Mouse (Mus musculus) right cerebral cortex, postnatal 14 days (tissue): Measurements from ENCODE around the gene Gm884.
A peak's percentile ranks its signal among the peaks of the same experiment; 100 is the strongest.

ENCODE experiments used
- DNase-seq: peaks from one replicate; pipeline ENCODE4 v3.0.0; 2022

Gene Gm884

DNA sequence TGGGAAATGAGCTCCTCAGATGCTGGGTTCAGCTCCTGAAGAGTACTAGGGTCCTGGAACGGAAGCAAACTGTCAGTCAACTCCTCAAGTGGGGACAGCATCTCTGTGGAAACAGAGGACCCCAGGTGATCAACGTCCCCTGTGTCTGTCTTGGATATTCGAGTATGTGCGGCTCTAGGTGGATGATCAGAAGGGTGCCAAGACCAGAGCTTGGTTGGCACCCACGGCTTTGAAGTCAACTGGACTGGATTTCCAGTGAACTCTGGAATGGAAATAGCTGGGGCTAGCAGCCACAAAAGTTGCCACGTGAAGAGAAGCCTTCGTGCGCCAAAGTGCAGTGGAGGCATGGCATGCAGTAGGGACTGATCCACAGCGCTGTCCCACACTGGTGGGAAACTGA lies at the start of gene Gm884:
Gene Gm884 (minus strand): TSS at position 101 of the 400 bp plus-strand sequence.
- no peak for DNase-seq

DNA sequence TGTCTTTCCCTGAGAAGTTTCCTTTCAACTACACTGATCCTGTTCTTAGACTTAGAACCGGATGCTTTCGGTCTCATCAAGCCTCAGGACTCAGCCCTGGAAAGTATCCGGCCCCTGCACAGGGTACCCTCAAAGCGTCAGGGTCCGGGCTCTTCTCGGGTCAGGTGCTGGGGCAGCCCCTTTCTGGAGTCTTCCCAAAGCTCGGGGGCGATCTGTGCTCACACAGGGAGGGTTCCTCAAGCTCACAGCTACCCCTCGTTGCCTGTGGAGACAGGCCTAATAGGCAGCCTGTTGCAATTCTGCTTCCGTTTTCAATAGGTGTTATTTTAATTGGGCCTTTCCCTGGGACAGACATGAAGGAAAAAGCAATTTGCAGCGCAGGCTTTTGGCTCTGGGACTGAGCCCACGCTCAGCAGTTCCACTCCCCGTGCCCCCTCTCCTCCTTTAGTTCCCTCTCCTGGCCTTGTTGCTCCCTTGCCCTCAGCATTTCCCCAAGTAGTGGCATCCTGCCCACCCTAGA lies 46.0 kb upstream of the Gm884 start:
- no peak for DNase-seq

DNA sequence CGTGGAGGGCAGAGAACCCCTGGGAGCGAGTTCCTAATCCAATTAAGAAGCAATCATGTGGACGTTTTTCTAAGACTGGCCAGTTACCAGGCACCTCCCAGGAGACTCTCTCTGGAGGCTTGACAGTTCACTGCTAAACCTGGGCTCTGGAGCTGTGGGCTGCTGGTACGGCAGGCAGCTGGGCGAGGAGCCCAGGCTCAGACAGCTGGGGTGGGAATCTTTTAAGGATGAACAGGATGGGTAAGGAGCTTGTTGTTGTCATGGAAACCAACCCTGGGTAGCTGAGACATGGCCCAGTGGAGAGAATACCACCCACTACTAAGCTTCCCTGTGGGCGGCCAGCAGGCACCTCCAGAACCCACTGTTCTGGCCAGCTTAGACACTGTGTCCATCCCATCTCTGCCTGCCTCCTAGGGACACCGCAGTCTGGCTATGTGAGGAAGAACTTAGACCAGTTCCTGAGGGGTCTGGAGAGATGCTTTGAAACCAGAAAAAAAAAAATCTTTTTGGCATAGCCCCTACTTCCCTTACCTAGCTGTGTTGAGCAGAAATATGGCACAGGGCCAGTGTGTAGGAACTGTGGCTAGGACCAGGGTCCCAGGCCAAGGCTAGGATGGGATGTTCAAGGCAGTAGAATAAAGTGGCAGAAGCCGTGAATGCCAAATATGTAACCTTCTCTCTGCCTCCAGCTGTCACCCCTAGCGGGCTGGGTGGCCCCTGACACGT lies 45.4 kb upstream of the Gm884 start:
- peak; percentile 77 for DNase-seq

DNA sequence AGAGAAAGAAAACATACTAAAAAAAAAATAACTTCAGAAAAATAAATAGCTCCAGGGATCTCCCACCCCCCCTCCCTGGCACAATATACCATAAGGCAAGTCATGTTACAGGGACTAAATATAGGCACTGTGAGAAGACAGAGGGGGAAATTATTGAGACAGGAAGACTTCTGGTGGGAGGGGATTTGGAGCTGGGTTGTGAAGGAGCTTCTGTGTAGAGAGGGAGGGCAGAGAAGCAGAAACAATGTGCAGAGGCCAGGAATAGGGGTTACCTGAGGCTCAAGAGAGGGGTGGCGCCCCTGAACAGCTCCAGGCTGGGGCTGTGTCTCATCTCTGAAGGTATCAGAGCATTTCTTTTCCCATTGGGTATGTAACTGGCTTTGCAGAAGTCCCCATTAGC lies 44.8 kb upstream of the Gm884 start:
- DNase-seq: no peak

DNA sequence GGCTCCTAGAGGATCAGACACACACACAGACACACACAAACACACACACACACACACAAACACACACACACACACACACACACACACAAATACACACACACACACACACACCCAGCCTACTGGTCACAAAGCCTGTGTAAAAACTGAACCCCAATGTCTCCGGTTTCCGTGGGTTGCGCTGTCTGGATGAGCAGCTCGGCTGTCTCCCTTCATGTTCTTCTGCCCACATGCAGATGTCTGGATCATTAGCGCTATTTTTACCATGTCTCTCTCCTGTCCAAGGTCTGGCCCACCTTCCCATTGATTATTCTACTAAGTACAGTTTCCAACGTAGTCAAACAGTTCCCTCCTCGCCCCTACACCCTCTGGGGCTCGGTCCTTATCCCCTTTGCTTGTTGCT lies 42.2 kb upstream of the Gm884 start:
- DNase-seq: no peak

DNA sequence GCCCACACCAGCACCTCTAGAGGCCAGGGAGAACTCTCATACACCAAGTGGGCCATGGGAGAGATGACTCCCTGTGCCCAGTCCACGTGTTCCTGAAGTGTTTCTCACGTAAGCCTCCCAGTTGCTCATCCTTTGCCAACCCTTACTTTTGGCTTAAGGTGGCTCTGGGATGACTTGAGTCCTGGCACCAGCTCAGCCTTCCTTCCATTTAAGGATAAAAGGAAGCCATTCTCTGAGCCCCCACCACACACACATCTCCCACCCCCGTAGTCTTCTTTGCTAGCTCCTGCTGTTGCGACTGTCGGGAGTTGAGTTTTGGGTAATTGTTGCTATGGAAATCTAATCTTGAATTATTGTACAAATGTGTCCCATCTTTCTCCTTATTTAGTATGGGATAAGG lies 41.6 kb upstream of the Gm884 start:
- peak; percentile 83 for DNase-seq

DNA sequence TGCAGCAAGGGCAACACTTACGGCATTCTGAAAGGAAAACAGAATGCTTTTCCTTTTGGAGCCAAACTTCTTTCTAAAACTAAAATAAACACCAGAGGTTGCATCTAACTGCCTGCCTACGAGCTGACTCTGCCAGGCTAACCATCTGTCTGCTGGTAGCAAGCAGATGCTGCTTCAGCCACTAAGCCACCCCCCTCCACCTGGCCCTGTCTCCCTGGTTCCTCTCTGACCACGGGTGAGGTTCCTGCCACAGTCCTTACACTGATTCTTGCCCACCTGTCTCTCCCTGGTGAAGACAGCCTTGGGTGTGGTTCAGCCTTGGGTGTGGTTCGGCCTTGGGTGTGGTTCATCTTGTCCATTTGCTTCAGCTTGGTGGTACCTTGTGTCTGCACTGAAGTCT lies 40.9 kb upstream of the Gm884 start:
- DNase-seq: peak; percentile 38

DNA sequence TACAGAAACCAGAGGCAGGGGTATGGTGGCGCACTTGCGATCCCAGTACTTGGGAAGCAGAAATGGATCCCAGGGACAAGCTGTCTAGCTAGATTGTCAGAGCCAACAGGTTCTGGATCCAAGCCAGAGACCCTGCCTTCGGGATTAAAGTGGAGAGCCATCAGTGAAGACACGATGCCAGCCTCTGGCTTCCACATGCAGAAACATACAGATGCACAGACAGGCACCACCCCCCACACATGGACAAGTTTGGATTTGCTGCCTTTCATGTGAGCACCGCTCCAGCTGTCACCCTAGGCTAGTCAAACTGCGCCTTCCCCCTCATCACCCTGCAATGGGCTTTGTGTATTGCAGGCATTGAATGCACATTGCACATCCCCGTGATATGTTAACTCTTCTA lies 37.2 kb upstream of the Gm884 start:
- no peak for DNase-seq

DNA sequence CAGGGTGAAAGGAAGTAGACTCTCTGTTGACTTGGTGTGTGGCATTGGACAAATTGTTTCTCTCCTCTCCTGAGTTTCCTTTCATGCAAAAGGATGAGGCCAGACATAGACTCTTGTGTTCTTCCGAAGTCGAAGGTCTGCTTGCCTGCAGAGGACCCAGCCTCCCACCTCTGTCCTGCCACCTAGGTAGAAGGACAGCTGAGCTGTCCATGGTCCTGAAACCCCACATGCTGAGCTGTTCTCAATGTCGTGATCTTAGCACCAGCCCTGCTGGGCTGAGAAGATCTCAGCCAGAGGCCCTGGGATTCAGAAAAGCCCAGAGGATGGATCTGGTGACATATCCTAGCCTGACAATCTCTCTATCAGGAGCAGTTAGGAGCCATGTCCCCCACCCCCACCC lies 35.6 kb upstream of the Gm884 start:
- DNase-seq: no peak

DNA sequence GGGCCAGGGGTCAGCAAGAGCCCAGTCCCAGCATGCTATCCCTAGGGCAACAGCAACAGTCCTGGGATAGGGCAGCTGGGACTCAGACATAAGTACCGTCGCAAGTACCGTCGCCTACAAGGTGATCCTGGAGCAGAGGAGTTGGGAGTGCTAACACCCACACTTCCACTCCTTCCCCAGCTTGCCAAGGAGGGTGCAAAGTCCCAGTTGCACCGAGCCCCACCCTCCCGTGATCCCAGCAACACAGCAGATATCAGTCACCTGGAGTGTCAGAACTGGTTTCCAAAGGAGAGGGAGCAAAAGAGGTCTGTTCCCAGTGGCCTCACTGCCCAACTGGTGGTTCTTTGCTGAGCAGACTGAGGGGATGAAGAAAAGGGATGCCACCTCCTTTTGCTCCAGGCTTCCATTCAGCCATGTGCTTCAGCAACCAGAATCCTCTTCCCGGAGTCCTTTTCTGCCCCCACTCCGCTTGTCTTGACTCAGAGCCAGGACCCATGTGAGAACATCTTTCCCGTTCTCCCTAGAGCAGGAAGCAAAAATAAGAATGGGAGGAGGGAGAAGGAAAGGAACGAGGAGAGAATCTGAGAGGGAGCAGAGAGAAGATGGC lies 32.5 kb upstream of the Gm884 start:
- DNase-seq: peak; percentile 57

DNA sequence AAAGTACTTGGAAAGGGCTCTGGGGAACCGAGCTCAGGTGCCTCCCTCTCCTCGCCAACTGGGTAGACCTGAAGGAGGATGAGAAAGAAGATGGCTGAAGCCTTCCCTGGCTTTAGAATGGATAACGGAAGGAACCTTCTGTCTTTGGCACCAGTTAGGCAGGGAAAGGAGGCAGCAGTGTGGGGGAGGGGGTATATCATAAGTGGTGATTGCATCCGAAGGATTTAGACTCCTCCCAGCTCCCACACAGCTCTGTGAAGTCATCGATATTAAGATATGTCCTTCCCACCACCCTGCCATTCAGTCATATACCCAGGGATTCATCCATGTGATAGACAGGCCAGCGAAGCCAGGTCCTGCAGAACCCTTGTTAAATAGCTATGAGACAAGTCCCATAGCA lies 30.5 kb upstream of the Gm884 start:
- peak; percentile 42 for DNase-seq

DNA sequence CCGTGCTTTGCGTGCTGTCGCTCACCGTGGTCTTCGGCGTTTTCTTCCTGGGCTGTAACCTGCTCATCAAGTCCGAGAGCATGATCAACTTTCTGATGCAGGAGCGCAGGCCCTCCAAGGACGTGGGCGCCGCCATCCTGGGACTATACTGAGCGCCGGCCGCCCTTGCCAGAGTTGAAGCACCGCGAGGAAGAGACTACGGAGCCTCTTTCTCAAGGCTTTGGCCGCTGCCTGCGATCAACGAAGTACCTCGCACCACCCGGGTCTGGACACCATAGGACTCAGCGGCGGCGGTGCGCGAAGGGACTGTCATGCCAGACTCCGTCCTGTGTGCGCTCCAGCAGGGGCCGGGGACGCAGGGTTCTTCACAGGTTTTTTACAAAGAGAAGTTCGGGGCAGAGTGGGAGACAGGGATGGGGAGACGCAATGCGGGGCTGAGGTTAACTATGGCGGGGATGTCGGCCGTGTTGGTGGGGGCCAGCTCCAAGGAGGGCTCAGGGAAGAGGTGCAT lies 29.1 kb upstream of the Gm884 start:
- no peak for DNase-seq

DNA sequence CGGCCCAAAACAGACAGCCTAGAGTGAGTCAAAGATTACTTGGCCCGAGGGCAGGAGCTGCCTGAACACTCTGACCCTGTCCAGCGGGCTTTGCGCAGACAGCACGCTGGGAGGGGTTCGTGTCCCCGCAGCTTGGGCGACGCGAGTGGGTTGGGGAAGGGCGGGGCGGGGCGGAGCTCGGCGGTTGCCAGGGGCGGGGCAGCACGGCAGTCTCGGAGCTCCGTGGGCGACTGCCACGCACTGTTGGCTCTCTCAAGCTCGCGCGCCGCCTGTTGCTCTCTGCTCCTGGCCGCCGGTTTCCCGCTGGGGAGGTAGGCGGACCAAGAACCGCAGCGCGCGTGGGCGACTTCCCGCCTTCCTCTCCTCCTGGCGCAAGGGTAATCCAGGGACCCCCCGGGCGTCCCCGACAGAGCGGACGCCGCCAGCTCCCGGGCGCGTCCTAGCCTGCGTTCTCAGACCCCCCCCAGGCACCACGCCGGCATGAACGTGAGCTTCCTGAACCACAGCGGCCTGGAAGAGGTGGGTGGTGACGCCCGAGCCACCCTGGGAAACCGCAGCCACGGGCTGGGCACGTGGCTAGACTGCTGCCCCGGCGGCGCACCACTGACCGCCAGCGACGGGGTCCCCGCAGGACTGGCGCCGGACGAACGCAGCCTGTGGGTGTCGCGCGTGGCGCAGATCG lies 28.5 kb upstream of the Gm884 start, which contains the start of gene Rprml:
Gene Rprml (plus strand): TSS at position 270 of the 682 bp plus-strand sequence.
- DNase-seq: peak; percentile 90

DNA sequence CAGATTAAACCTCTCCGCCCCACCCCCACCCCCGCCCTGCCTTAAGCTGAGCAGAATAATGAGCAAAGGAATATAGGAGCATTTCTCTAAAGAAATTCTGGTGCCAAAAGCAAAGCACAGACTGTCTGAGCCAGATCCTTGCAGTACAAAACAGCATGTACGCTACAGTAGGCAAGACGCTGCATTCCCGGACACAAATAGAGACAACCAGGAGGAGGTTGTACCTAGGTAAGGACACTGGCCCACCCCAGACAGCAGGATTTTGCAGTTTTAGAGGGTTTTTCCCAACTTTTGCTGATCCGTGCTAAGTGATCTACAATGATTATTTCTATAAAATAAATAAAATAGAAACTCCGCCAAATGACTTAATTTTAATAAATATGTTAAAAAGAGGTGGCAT lies 27.7 kb upstream of the Gm884 start:
- no peak for DNase-seq

DNA sequence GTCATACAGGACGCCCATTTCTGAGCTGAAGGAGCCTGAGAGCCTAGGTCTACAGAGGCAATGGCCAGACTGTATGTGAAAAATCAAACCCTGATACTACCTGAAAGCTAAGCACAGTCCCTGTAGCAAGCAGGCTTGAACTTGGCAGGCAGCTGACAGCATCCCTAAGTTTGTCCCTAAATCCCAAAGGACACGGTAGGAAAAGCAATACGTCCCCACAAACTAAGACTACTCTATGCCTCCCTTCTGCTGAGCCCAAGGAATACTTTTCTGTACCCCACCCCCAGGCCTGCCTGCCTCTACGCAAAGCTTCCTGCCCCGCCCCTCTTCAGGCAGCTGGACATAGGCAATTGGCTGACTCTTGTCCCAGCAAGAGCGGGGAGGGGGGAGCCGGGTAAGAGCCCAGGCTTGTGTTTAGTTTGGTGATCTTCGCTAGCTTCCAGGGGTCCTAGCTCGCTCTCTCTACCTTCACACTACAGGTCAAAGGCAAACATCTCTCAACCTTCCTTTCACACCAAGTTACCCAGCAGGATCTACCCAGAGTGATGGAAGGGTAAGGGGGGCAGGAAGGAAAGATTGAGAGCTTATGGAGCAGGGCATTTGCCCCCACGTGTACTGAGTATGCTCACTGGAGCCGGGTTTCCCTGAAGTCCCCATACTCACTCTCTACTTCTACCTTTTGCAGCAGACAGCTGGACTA lies 27.1 kb upstream of the Gm884 start:
- peak; percentile 23 for DNase-seq

DNA sequence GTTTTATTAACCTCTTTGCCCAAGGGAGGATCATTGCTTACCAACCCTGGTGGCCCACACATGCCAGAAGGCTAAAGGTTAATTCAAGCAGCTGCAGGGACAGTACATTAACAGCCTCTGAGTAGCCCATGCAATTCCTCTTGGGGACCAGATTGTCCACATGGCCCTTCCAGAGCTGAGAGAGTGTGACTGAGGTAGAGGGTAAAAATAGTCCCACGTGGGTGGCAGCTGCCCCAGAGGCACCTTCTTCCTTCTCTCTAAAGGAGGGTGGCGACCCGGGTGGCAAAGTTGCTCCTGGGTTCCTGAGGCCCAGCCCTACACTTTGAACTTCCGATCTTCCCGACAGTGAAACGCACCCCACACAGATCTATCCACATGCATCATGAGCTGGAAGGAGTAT lies 25.4 kb upstream of the Gm884 start:
- no peak for DNase-seq

DNA sequence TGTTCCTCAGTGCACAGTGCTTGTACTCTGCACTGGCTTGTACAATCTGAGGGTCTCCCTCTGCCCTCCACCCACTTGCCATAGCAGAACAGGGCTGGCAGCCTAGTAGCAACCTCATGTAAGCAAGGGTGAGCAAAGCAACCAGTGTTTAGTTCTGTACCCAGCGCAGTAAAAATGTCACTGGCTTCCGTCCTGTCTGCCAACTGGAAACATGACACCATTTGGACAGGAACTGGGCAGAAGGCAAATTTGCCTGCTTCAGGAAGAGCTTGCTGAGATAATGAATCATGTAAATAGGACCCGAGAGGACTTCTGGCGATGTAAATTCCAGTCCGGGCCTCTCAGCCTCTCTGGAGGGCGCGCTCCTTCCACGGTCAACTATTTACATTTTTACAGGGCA lies 24.8 kb upstream of the Gm884 start:
- DNase-seq: no peak

DNA sequence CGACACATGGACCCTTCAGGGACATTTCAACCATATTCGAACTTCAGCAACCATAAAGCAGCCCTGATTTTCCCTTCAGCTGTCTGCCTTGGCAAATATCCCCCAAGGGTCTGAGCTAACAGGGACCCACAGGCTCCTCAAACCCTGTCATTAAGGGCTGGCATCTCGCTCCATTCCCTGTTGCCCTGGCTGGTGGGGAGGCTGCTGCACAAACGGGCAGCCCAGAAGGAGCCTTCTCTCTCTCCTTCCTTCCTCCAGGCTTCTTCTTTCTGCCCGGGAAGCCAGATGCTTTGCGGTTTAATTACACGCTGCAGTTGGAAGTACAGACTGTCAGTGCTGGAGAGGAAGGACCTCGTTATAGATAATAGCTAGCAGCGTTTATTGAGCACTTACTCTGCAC lies 22.3 kb upstream of the Gm884 start:
- DNase-seq: no peak

DNA sequence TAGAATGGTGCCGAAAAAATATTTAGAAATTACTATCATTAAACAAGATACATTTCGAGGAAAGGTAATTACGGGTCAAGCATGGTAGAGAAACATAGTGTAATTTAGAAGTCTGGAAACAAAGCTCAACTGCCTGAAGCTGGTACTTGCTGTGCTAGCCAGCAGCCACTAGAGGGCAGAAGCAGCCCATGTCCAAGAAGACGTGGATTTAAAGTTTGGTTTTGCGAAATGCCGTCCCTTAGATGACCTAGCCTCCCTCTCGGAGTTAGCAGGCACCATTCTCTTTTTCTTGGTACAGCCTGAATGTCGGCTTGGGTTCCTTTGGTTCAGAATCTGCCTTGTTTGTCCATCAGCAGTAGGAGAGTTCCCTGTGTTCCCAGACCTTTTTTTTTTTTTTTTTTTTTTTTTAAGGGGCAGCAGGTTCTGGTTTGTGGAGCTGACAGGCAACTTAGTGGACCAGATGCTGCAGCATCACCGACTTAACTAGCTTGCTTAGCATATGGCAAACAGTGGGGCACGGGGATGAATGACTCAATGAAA lies 18.5 kb upstream of the Gm884 start:
- DNase-seq: peak; percentile 66

DNA sequence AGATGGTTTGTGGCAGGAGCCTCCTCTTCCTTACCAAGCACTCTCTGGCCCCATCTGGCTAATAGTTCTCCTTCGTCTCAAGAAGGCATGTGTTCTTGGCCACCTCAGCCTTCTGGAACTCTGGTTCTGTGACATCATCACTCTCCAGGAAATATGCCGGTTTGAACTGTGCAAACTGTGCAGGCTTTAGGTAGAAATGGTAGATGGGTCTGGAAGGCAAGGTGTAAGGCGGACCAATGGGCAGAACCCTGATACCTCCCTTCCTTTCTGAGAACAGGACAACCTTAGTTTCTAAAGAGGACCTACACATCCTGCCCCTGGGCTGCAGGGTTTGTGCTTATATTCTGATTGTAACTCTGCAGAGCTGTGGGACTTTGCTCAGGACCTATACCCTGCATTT lies 17.9 kb upstream of the Gm884 start, which contains the start of gene Lyzl6:
Gene Lyzl6 (minus strand): TSS at position 101 of the 400 bp plus-strand sequence.
- no peak for DNase-seq

DNA sequence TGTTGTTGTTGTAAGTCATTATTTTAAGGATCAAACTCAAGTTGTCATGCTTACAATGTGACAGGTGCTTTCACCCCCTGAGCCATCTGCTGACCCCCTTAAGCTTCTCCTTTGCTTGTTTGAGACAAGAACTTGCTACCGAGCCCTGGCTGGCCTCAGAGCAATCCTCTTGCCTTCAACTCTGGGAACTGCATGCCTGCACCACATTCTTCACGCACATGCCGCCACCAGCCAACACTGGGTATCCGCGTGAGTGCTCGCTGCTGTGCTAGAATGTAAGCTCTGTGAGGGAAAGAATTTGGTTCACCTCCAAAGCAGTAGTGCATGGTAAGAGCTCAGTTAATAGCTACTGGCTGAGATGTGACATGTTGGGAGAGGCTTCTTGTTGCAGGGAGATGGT lies 15.3 kb upstream of the Gm884 start:
- no peak for DNase-seq

DNA sequence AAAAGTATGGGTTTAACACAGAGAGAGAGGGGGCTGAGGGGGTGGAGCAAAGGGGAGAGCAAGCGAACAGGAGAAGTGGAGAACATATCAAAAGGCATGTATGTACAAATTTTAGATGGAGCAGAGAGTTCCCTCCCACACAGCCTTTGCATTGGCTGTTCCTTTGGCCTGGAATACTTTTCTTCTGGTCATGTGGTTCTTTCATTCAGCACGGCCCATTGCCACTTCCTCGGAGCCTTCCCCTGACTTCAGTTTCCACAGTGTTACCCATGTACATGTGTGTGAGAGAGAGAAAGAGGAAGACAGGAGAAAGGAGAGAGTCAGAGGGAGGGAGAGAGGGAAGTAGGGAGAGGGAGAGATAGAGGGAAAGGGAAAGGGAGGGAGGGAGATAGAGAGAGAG lies 14.5 kb upstream of the Gm884 start:
- no peak for DNase-seq

DNA sequence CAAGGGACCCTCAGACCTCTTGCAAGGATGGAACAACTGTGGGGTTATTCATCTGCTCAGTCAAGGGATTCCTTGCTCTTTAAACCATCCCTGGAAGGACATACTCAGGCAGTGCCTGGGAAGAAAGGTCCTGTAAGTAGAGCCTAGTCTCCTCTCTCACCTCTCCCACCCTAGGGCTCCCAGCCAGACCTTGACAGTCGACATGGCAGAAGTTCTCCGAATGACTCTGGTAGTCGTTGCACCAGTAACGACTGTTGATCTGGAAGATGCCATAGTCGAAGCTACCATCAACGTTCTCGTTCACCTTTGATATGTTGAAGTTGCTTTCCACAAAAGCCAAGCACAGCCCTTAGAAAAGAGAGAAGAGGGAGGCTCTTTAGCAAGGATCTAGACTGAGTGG lies 13.9 kb upstream of the Gm884 start:
- DNase-seq: no peak
